Mouse (Mus musculus): ENCODE measurements around the gene Nt5c3b.

- no peak for TF ChIP-seq CTCF (conservative IDR thresholded peaks at IDR 0.05; ENCODE audit: insufficient read depth, insufficient read length, low read depth, low read length)
- TF ChIP-seq POLR2A (IDR thresholded peaks at IDR 0.05; ENCODE audit: low read depth, low read length), result no peak
Observed at GRCm38 (mm10) chr11:100404456-100405074, 37.0 kb downstream of the Nt5c3b start.

Measured in kidney, adult 2 months (tissue).